Mouse (Mus musculus): Measurements from ENCODE around the gene Ppp1r17.

- TF ChIP-seq GATA1 (IDR thresholded peaks at IDR 0.05; ENCODE audit: borderline replicate concordance, low read length) (no peak), FLI1 (IDR thresholded peaks at IDR 0.05; ENCODE audit: low read length) (no peak)
These were observed 10.0 kb downstream of the Ppp1r17 start for GRCm38 (mm10) chr6:56027318-56027717.

Measured in megakaryocyte, embryonic 14.5 days (primary cell).